Mouse (Mus musculus) heart, embryonic 11.5 days (tissue): ENCODE measurements around the gene Gm20388. TPM values are rescaled to one million over a fixed set of nuclear protein-coding genes. Genes with fewer than 3 reads are reported as not detected.

Experiments
- ATAC-seq: fragments of 200-750 bp; cut with Nextera tagmentation; replicated peaks from 2 replicates; pipeline ENCODE4 v1.8.0; 2017; ENCODE audit warnings: moderate library complexity; ENCODE audit not compliant: insufficient number of reproducible peaks, low FRiP score, low TSS enrichment
- H3K27ac ChIP-seq: fragments of 300-500 bp; sonication (generic); 2 replicates; pipeline ENCODE4 v1.5.1; 2014; ENCODE audit warnings: mild to moderate bottlenecking, low read depth, low read length
- H3K27me3 ChIP-seq: fragments of 300-500 bp; sonication (generic); 2 replicates; pipeline ENCODE4 v1.6.1; 2014; ENCODE audit warnings: mild to moderate bottlenecking, low read length, mixed read lengths; ENCODE audit not compliant: control insufficient read depth, insufficient read depth
- H3K36me3 ChIP-seq: fragments of 300-500 bp; sonication (generic); 2 replicates; pipeline ENCODE4 v1.6.1; 2014; ENCODE audit warnings: mild to moderate bottlenecking, low read length, moderate library complexity, mixed read lengths; ENCODE audit not compliant: control insufficient read depth, insufficient read depth
- H3K4me1 ChIP-seq: fragments of 300-500 bp; sonication (generic); 2 replicates; pipeline ENCODE4 v1.6.1; 2014; ENCODE audit warnings: low read length; ENCODE audit not compliant: control insufficient read depth, insufficient read depth
- H3K4me2 ChIP-seq: fragments of 300-500 bp; sonication (generic); 2 replicates; pipeline ENCODE4 v1.6.1; 2014; ENCODE audit warnings: mild to moderate bottlenecking, moderate library complexity
- H3K4me3 ChIP-seq: fragments of 300-500 bp; sonication (generic); 2 replicates; pipeline ENCODE4 v1.5.1; 2014; ENCODE audit warnings: low read depth, low read length
- H3K9ac ChIP-seq: fragments of 300-500 bp; sonication (generic); 2 replicates; pipeline ENCODE4 v1.6.1; 2014; ENCODE audit warnings: mild to moderate bottlenecking, low read depth, low read length, moderate library complexity
- H3K9me3 ChIP-seq: fragments of 300-500 bp; sonication (generic); replicated peaks from 2 replicates; pipeline ENCODE4 v1.6.1; 2016; ENCODE audit warnings: low read length; ENCODE audit not compliant: control insufficient read depth
- WGBS: fragments of 180-500 bp; shearing (Covaris S2); extraction: QIAGEN DNeasy Blood & Tissue Kit; methylation state at CpG from one replicate; pipeline ENCODE4 v1.1.7; 2014; ENCODE audit not compliant: insufficient replicate concordance; 5-methylcytosine and 5-hydroxymethylcytosine counted together
- polyA plus RNA-seq: library from polyadenylated mRNA; unstranded; fragments of >200 nt; fragmentation: Nextera tagmentation; extraction: Ambion mirVana; gene quantifications from 2 replicates; pipeline ENCODE4 v1.2.1, GENCODE M21; 2014

Gm20388 gene
- polyA plus RNA-seq, 1 experiment from 2014 or later: 6.4 TPM

DNA sequence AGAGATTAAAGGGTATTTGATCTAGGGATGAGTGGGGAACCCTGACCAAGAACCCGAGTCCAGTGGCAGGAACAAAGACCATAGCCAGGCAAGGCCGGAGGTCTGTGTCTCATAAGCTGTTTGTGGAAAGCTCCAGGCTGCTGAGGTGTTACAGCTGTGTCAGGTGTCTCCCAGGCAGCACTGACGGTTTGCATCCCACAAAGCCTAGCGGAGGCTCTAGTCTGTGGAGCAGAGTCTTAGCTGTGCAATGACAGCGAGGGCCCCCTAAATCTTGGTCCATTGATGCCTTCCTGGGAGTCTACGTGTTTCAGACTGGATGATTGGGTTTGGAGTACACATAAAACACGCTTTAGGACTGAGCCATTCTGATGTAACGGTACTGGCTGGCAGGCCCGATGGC is 3491.3 kb downstream of the Gm20388 start:
- H3K9me3 ChIP-seq: no peaks in the 10 kb centered on the region
- no peaks in the 10 kb centered on the region for H3K4me1 ChIP-seq
- H3K36me3 ChIP-seq: peaks cover 34% of the 10 kb centered on the region
- ATAC-seq: no peak
- no peak overlapping the region for H3K9ac ChIP-seq
- H3K4me2 ChIP-seq: no peak overlapping the region
- no peak overlapping the region for H3K4me3 ChIP-seq
- 90% methylated on average over 9 of the region's 9 CpGs for WGBS
- no peaks in the 10 kb centered on the region for H3K27me3 ChIP-seq
- H3K27ac ChIP-seq: no peak overlapping the region

DNA sequence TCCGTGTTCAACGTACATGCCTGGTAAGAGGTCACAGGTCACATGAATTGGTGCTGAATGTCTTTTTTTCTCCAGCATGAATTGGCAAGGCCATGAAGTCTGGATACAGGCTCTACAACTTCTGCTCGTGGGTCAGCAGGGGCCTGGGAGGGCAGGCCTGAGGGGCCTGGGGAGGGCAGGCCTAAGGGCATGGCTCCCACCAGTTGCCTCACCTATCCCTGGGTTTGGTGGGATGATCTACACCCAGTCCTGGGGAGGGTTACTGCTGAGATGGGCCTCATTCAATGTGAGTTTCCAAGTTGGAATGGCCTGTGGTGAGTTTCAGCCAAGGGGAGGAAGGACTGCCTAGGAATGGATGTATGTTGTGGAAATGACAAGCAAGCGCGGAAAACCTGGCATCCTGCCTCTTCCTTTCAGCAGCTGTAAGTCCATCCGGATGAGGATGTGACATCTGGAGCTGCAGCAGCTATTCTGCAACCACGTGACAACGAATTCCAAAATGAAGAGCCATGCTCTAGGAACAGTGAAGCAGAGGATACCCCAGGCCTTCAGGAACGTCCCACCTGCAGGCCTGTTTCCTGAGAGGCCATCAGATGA is 3492.2 kb downstream of the Gm20388 start:
- Histone ChIP-seq H3K4me3 (no peak overlapping the region), H3K27me3 (peaks cover 5% of the 10 kb centered on the region; the same call in 1 of the 2 replicates), H3K27ac (no peak overlapping the region), H3K36me3 (peaks cover 30% of the 10 kb centered on the region), H3K9me3 (no peaks in the 10 kb centered on the region), H3K9ac (no peak overlapping the region), H3K4me2 (no peak overlapping the region), H3K4me1 (no peaks in the 10 kb centered on the region; the same call in 1 of the 2 replicates)
- 92% methylated on average over 9 of the region's 9 CpGs for WGBS
- no peak for ATAC-seq

DNA sequence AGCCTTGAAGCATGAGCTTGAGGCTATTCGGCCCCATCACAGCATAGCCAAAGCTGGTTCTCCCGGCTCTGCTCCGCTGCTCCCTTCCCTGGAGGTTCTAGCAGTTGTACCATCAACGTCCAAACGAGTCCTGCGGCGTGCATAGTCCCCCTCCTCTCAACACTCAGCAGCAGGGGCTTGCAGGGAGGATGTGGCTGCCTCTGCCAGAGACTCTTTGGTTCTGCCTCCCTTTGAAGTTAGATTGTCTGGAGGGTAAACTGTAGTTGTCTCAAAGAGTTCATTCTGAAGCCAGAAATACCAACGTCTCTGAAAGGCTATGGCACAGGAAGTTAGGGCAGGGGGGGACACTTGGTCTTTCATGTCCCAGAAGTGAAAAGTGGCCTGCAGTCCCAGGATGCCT is 3493.9 kb downstream of the Gm20388 start:
- no peak overlapping the region for H3K4me3 ChIP-seq
- H3K36me3 ChIP-seq: peaks cover 17% of the 10 kb centered on the region; the same call in 1 of the 2 replicates
- H3K4me1 ChIP-seq: peaks cover 11% of the 10 kb centered on the region
- H3K4me2 ChIP-seq: no peak overlapping the region
- no peak for ATAC-seq
- H3K9ac ChIP-seq: 0 out of 2 replicates have a peak overlapping the region, but pooled peaks have one; percentile 23
- H3K9me3 ChIP-seq: no peaks in the 10 kb centered on the region
- WGBS: 57% methylated on average over 8 of the region's 8 CpGs
- H3K27me3 ChIP-seq: peaks cover 7% of the 10 kb centered on the region; the same call in 1 of the 2 replicates
- H3K27ac ChIP-seq: no peak overlapping the region

DNA sequence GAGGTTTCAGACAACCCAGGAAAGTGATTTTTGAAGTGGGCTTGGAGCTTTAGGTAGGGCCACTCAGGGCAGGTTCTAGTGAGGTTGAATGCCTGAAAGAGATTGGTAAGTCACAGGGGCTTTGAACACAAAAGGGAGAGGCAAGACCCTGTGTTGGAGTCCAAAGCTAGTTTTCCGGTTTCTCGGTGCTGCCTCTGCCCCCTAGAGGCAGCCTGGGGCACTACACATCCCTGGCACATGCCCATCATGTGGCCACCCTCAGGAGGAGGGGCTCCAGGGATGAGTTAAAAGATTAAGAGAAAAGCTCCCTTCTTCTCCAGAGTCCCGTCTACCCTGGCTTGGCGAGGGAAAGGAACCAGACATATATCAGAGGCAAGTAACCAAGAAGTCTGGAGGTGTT is 3496.1 kb downstream of the Gm20388 start, which contains the start of gene Mc1r:
Gene Mc1r, plus strand, starts transcription at position 322 of the 400 bp plus-strand sequence.
- H3K4me1 ChIP-seq: peaks cover 33% of the 10 kb centered on the region
- 17% methylated on average over 4 of the region's 4 CpGs for WGBS
- no peak within 1 kb of the TSS for H3K4me3 ChIP-seq
- H3K36me3 ChIP-seq: 0 out of 2 replicates have a peak, but pooled peaks cover 7% of the 10 kb centered on the region
- H3K27ac ChIP-seq: no peak within 1 kb of the TSS
- no peak for ATAC-seq
- peaks cover 23% of the 10 kb centered on the region for H3K27me3 ChIP-seq
- H3K9ac ChIP-seq: no peak within 1 kb of the TSS
- 0 out of 2 replicates have a peak within 1 kb of the TSS, but pooled peaks have one; percentile 24 for H3K4me2 ChIP-seq
- no peaks in the 10 kb centered on the region for H3K9me3 ChIP-seq

DNA sequence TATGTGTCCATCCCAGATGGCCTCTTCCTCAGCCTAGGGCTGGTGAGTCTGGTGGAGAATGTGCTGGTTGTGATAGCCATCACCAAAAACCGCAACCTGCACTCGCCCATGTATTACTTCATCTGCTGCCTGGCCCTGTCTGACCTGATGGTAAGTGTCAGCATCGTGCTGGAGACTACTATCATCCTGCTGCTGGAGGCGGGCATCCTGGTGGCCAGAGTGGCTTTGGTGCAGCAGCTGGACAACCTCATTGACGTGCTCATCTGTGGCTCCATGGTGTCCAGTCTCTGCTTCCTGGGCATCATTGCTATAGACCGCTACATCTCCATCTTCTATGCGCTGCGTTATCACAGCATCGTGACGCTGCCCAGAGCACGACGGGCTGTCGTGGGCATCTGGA is 3497.0 kb downstream of the Gm20388 start:
- 0 out of 2 replicates have a peak, but pooled peaks cover under 1% of the 10 kb centered on the region for H3K36me3 ChIP-seq
- ATAC-seq: no peak
- H3K9ac ChIP-seq: no peak overlapping the region
- no peak overlapping the region for H3K4me3 ChIP-seq
- peaks cover 34% of the 10 kb centered on the region for H3K4me1 ChIP-seq
- WGBS: 84% methylated on average over 13 of the region's 13 CpGs
- H3K27me3 ChIP-seq: peaks cover 32% of the 10 kb centered on the region
- no peaks in the 10 kb centered on the region for H3K9me3 ChIP-seq
- no peak overlapping the region for H3K27ac ChIP-seq
- no peak overlapping the region for H3K4me2 ChIP-seq

DNA sequence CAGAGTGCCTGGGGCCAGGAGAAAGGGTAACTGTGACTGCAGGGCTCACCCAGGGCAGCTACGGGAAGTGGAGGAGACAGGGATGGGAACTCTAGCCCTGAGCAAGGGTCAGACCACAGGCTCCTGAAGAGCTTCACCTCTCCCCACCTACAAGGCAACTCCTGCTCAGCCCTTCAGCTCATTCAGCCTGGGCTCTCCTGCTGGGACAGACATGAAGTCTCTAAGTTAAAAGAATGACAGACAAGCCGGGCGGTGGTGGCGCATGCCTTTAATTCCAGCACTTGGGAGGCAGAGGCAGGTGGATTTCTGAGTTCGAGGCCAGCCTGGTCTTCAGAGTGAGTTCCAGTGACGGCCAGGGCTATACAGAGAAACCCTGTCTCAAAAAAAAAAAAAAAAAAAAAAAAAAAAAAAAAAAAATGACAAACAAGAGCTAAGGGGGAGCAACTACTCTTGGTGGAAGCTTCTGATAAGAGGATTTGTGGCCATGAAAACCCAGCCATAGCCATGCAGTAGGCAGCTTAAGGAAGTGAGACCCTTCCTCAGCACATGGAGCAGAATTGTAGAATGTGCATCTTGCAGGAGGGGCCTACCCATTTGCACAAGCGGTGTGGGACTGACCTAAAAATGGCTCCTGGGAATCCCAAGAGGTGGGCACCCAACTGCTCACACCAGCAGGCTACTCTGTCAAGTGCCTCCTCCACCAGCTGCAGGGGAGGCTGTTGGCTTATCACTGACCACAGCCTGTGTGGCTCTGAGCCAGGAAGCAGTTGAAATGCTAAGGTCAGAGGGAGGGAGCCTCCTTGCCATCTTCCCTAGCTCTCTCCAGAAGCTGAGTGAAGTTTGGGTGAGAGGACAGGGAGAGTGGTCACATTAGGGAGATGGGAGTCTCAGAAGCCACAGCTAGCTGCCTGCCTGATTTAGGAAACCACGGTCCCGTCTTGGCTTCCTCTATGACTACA is 3498.2 kb downstream of the Gm20388 start:
- H3K4me2 ChIP-seq: peak overlapping the region; percentile 17; the same call in 1 of the 2 replicates
- 0 out of 2 replicates have a peak, but pooled peaks have one; percentile 19 for ATAC-seq
- 59% methylated on average over 9 of the region's 9 CpGs for WGBS
- H3K4me3 ChIP-seq: no peak overlapping the region
- H3K36me3 ChIP-seq: no peaks in the 10 kb centered on the region
- peaks cover 44% of the 10 kb centered on the region for H3K27me3 ChIP-seq
- no peak overlapping the region; the same call in 1 of the 2 replicates for H3K27ac ChIP-seq
- peaks cover 34% of the 10 kb centered on the region for H3K4me1 ChIP-seq
- no peaks in the 10 kb centered on the region for H3K9me3 ChIP-seq
- no peak overlapping the region for H3K9ac ChIP-seq

DNA sequence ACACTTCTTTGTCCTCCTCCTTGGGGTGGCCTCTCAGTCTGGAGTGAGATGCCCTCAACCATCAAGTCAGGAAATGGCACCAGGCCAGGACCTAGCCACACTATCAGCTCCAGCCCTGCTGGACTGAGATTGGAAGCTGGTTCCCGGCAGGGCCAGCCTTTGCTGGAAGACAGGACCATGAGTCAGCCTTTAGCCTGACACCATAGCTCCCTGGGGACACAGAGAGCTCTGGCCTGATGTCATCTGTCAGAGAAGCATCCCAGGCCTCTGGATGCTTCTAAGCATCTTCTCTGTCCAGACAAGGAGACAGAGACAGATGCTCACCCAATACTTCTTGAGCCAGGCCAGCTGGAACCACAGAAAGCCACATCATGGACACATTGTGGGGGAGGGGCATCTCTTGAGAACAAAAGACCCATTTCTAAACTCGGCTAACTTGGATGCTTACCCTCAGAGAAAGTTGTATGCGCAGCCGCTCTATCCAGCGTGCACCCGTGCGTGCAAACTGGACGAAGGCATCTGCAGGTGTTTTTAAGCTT is 3499.5 kb downstream of the Gm20388 start:
- H3K4me1 ChIP-seq: peaks cover 34% of the 10 kb centered on the region
- no peak overlapping the region for H3K4me3 ChIP-seq
- H3K36me3 ChIP-seq: no peaks in the 10 kb centered on the region
- no peaks in the 10 kb centered on the region for H3K9me3 ChIP-seq
- WGBS: 62% methylated on average over 8 of the region's 8 CpGs
- H3K27ac ChIP-seq: peak overlapping the region; percentile 6; the same call in 1 of the 2 replicates
- H3K27me3 ChIP-seq: peaks cover 48% of the 10 kb centered on the region
- ATAC-seq: peak; percentile 50; the same call in 1 of the 2 replicates
- no peak overlapping the region for H3K9ac ChIP-seq
- H3K4me2 ChIP-seq: no peak overlapping the region; the same call in 1 of the 2 replicates

DNA sequence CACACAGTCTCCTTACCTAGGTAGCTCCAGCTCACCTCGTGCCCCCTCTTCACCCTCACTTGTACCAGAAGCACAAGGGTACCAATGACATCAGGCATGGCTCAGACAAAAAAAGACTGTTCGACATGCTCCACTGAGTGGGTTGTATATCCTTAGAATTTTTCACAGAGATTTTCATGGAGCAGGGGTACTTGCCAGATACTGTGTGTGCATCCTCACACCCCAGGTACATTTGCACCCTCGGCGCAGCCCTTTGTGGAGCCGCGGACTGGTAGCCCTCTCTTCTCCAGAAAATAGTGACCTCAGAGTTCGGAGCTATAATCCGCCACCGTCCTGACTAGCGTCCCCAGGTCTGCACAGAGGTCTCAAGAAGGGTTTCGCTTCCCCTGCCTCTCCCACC is 3500.1 kb downstream of the Gm20388 start:
- Histone ChIP-seq H3K27me3 (peaks cover 48% of the 10 kb centered on the region), H3K36me3 (no peaks in the 10 kb centered on the region), H3K4me3 (peak overlapping the region; percentile 37), H3K27ac (no peak overlapping the region), H3K4me2 (peak overlapping the region; percentile 64), H3K9me3 (no peaks in the 10 kb centered on the region), H3K9ac (no peak overlapping the region), H3K4me1 (peaks cover 34% of the 10 kb centered on the region)
- 17% methylated on average over 11 of the region's 11 CpGs for WGBS
- ATAC-seq: no peak
